Mouse (Mus musculus): Measurements from ENCODE around the gene Tnik. TPM values are rescaled to one million over a fixed set of nuclear protein-coding genes. Genes with fewer than 3 reads are reported as not detected.

The Tnik gene
- polyA plus RNA-seq, 1 experiment from 2014 or later = 16.9 TPM

GRCm38 (mm10) chr3:28399593-28400216, 136.7 kb downstream of the Tnik start:
- Histone ChIP-seq H3K27me3 (ENCODE audit: control insufficient read depth, insufficient read depth, low read length) (no peaks in the 10 kb centered on the region), H3K4me2 (ENCODE audit: low read depth, low read length) (no peak overlapping the region), H3K4me1 (ENCODE audit: control insufficient read depth, insufficient read depth, low read length) (peaks cover 5% of the 10 kb centered on the region; the same call in 1 of the 2 replicates), H3K27ac (ENCODE audit: low read length) (no peak overlapping the region), H3K4me3 (replicated peaks; ENCODE audit: low read length) (no peak overlapping the region), H3K36me3 (ENCODE audit: control insufficient read depth, insufficient read depth, low read length) (no peaks in the 10 kb centered on the region), H3K9ac (ENCODE audit: low read length) (no peak overlapping the region), H3K9me3 (replicated peaks; ENCODE audit: control insufficient read depth, low read length) (no peaks in the 10 kb centered on the region)
- 81% methylated on average over 9 of the region's 9 CpGs for WGBS
- ATAC-seq (ENCODE audit: insufficient read depth, low FRiP score) = no peak

GRCm38 (mm10) chr3:28401335-28401734, 138.3 kb downstream of the Tnik start:
- H3K27me3 ChIP-seq (ENCODE audit: control insufficient read depth, insufficient read depth, low read length) = no peaks in the 10 kb centered on the region
- no peak for ATAC-seq (ENCODE audit: insufficient read depth, low FRiP score)
- WGBS = 64% methylated on average over 9 of the region's 9 CpGs
- H3K4me3 ChIP-seq (replicated peaks; ENCODE audit: low read length) = no peak overlapping the region
- no peaks in the 10 kb centered on the region for H3K9me3 ChIP-seq (replicated peaks; ENCODE audit: control insufficient read depth, low read length)
- no peaks in the 10 kb centered on the region for H3K36me3 ChIP-seq (ENCODE audit: control insufficient read depth, insufficient read depth, low read length)
- H3K4me1 ChIP-seq (ENCODE audit: control insufficient read depth, insufficient read depth, low read length) = peaks cover 5% of the 10 kb centered on the region; the same call in 1 of the 2 replicates
- H3K9ac ChIP-seq (ENCODE audit: low read length) = no peak overlapping the region
- H3K27ac ChIP-seq (ENCODE audit: low read length) = no peak overlapping the region
- H3K4me2 ChIP-seq (ENCODE audit: low read depth, low read length) = no peak overlapping the region

GRCm38 (mm10) chr3:28402221-28402620, 139.2 kb downstream of the Tnik start:
- Histone ChIP-seq H3K9ac (ENCODE audit: low read length) (no peak overlapping the region), H3K4me1 (ENCODE audit: control insufficient read depth, insufficient read depth, low read length) (peaks cover 5% of the 10 kb centered on the region; the same call in 1 of the 2 replicates), H3K36me3 (ENCODE audit: control insufficient read depth, insufficient read depth, low read length) (no peaks in the 10 kb centered on the region), H3K9me3 (replicated peaks; ENCODE audit: control insufficient read depth, low read length) (no peaks in the 10 kb centered on the region), H3K27me3 (ENCODE audit: control insufficient read depth, insufficient read depth, low read length) (no peaks in the 10 kb centered on the region), H3K27ac (ENCODE audit: low read length) (no peak overlapping the region), H3K4me3 (replicated peaks; ENCODE audit: low read length) (no peak overlapping the region), H3K4me2 (ENCODE audit: low read depth, low read length) (no peak overlapping the region)
- no peak for ATAC-seq (ENCODE audit: insufficient read depth, low FRiP score)
- 60% methylated on average over 6 of the region's 6 CpGs for WGBS

- Histone ChIP-seq H3K4me2 (ENCODE audit: low read depth, low read length) (no peak overlapping the region), H3K4me3 (replicated peaks; ENCODE audit: low read length) (no peak overlapping the region), H3K9me3 (replicated peaks; ENCODE audit: control insufficient read depth, low read length) (no peaks in the 10 kb centered on the region), H3K36me3 (ENCODE audit: control insufficient read depth, insufficient read depth, low read length) (no peaks in the 10 kb centered on the region), H3K27ac (ENCODE audit: low read length) (no peak overlapping the region), H3K4me1 (ENCODE audit: control insufficient read depth, insufficient read depth, low read length) (peaks cover 5% of the 10 kb centered on the region; the same call in 1 of the 2 replicates), H3K27me3 (ENCODE audit: control insufficient read depth, insufficient read depth, low read length) (no peaks in the 10 kb centered on the region), H3K9ac (ENCODE audit: low read length) (no peak overlapping the region)
- ATAC-seq (ENCODE audit: insufficient read depth, low FRiP score) = no peak
- 71% methylated on average over 2 of the region's 2 CpGs for WGBS
Measured at GRCm38 (mm10) chr3:28405391-28405790, 142.4 kb downstream of the Tnik start.

GRCm38 (mm10) chr3:28408859-28409459, 145.9 kb downstream of the Tnik start:
- H3K9me3 ChIP-seq (replicated peaks; ENCODE audit: control insufficient read depth, low read length) = no peaks in the 10 kb centered on the region
- H3K27ac ChIP-seq (ENCODE audit: low read length) = peak overlapping the region; percentile 65
- WGBS = 37% methylated on average over 12 of the region's 12 CpGs
- no peak overlapping the region for H3K9ac ChIP-seq (ENCODE audit: low read length)
- no peaks in the 10 kb centered on the region for H3K4me1 ChIP-seq (ENCODE audit: control insufficient read depth, insufficient read depth, low read length)
- H3K4me3 ChIP-seq (replicated peaks; ENCODE audit: low read length) = no peak overlapping the region
- H3K36me3 ChIP-seq (ENCODE audit: control insufficient read depth, insufficient read depth, low read length) = no peaks in the 10 kb centered on the region
- no peaks in the 10 kb centered on the region for H3K27me3 ChIP-seq (ENCODE audit: control insufficient read depth, insufficient read depth, low read length)
- peak; percentile 85 for ATAC-seq (ENCODE audit: insufficient read depth, low FRiP score)
- 0 out of 2 replicates have a peak overlapping the region, but pooled peaks have one; percentile 9 for H3K4me2 ChIP-seq (ENCODE audit: low read depth, low read length)

- H3K36me3 ChIP-seq (ENCODE audit: control insufficient read depth, insufficient read depth, low read length) = no peaks in the 10 kb centered on the region
- no peaks in the 10 kb centered on the region for H3K27me3 ChIP-seq (ENCODE audit: control insufficient read depth, insufficient read depth, low read length)
- H3K9ac ChIP-seq (ENCODE audit: low read length) = no peak overlapping the region
- no peaks in the 10 kb centered on the region for H3K9me3 ChIP-seq (replicated peaks; ENCODE audit: control insufficient read depth, low read length)
- 79% methylated on average over 3 of the region's 3 CpGs for WGBS
- ATAC-seq (ENCODE audit: insufficient read depth, low FRiP score) = peak; percentile 52; the same call in 1 of the 2 replicates
- no peak overlapping the region for H3K27ac ChIP-seq (ENCODE audit: low read length)
- no peaks in the 10 kb centered on the region for H3K4me1 ChIP-seq (ENCODE audit: control insufficient read depth, insufficient read depth, low read length)
- no peak overlapping the region for H3K4me2 ChIP-seq (ENCODE audit: low read depth, low read length)
- no peak overlapping the region for H3K4me3 ChIP-seq (replicated peaks; ENCODE audit: low read length)
Measured at GRCm38 (mm10) chr3:28410269-28410668, 147.3 kb downstream of the Tnik start.

- Histone ChIP-seq H3K9me3 (replicated peaks; ENCODE audit: control insufficient read depth, low read length) (no peaks in the 10 kb centered on the region), H3K36me3 (ENCODE audit: control insufficient read depth, insufficient read depth, low read length) (no peaks in the 10 kb centered on the region), H3K9ac (ENCODE audit: low read length) (no peak overlapping the region), H3K4me2 (ENCODE audit: low read depth, low read length) (no peak overlapping the region), H3K27me3 (ENCODE audit: control insufficient read depth, insufficient read depth, low read length) (no peaks in the 10 kb centered on the region), H3K27ac (ENCODE audit: low read length) (no peak overlapping the region), H3K4me1 (ENCODE audit: control insufficient read depth, insufficient read depth, low read length) (peaks cover 5% of the 10 kb centered on the region; the same call in 1 of the 2 replicates), H3K4me3 (replicated peaks; ENCODE audit: low read length) (no peak overlapping the region)
- ATAC-seq (ENCODE audit: insufficient read depth, low FRiP score) = no peak
- 56% methylated on average over 2 of the region's 2 CpGs for WGBS
Measured at GRCm38 (mm10) chr3:28415986-28416385, 153.0 kb downstream of the Tnik start.

GRCm38 (mm10) chr3:28417091-28417715, 154.2 kb downstream of the Tnik start:
- no peak overlapping the region for H3K27ac ChIP-seq (ENCODE audit: low read length)
- no peak overlapping the region for H3K4me2 ChIP-seq (ENCODE audit: low read depth, low read length)
- peaks cover 5% of the 10 kb centered on the region; the same call in 1 of the 2 replicates for H3K4me1 ChIP-seq (ENCODE audit: control insufficient read depth, insufficient read depth, low read length)
- no peaks in the 10 kb centered on the region for H3K36me3 ChIP-seq (ENCODE audit: control insufficient read depth, insufficient read depth, low read length)
- H3K9me3 ChIP-seq (replicated peaks; ENCODE audit: control insufficient read depth, low read length) = no peaks in the 10 kb centered on the region
- no peaks in the 10 kb centered on the region for H3K27me3 ChIP-seq (ENCODE audit: control insufficient read depth, insufficient read depth, low read length)
- 78% methylated on average over 5 of the region's 5 CpGs for WGBS
- H3K4me3 ChIP-seq (replicated peaks; ENCODE audit: low read length) = no peak overlapping the region
- no peak overlapping the region for H3K9ac ChIP-seq (ENCODE audit: low read length)
- ATAC-seq (ENCODE audit: insufficient read depth, low FRiP score) = no peak

- H3K27ac ChIP-seq (ENCODE audit: low read length) = no peak overlapping the region
- no peak overlapping the region for H3K4me2 ChIP-seq (ENCODE audit: low read depth, low read length)
- H3K9ac ChIP-seq (ENCODE audit: low read length) = no peak overlapping the region
- ATAC-seq (ENCODE audit: insufficient read depth, low FRiP score) = no peak
- H3K4me3 ChIP-seq (replicated peaks; ENCODE audit: low read length) = no peak overlapping the region
- no peaks in the 10 kb centered on the region for H3K36me3 ChIP-seq (ENCODE audit: control insufficient read depth, insufficient read depth, low read length)
- WGBS = 76% methylated on average over 6 of the region's 6 CpGs
- H3K27me3 ChIP-seq (ENCODE audit: control insufficient read depth, insufficient read depth, low read length) = no peaks in the 10 kb centered on the region
- peaks cover 5% of the 10 kb centered on the region; the same call in 1 of the 2 replicates for H3K4me1 ChIP-seq (ENCODE audit: control insufficient read depth, insufficient read depth, low read length)
- H3K9me3 ChIP-seq (replicated peaks; ENCODE audit: control insufficient read depth, low read length) = no peaks in the 10 kb centered on the region
Measured at GRCm38 (mm10) chr3:28420194-28420593, 157.2 kb downstream of the Tnik start.
